Mouse (Mus musculus): Measurements from ENCODE around the gene Ncl. TPM values are rescaled to one million over a fixed set of nuclear protein-coding genes. Genes with fewer than 3 reads are reported as not detected.

The Ncl gene
- polyA plus RNA-seq, 2 experiments = 201 to 286 TPM

DNA sequence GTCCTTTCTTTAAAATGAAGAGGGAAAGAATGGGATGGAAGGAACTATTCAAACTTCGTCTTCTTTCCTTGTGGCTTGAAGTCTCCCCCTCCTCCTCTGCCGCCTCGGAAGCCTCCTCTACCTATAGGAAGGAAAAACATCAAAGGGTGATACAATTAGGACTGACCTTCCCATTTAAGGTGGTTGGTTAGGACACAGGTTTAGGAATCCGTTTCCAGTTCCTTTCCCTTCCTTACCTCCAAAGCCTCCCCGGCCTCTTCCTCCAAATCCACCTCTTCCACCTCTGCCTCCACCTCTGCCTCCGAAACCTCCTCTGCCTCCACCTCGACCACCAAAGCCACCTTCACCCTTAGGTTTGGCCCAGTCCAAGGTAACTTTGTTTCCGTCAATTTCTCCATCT is 8.6 kb downstream of the Ncl start:
- DNase-seq (ENCODE audit: low spot score) = no peak
- TF ChIP-seq POLR2A (IDR thresholded peaks at IDR 0.05; ENCODE audit: borderline replicate concordance, extremely low read depth, insufficient read depth, insufficient read length) = no peak

DNA sequence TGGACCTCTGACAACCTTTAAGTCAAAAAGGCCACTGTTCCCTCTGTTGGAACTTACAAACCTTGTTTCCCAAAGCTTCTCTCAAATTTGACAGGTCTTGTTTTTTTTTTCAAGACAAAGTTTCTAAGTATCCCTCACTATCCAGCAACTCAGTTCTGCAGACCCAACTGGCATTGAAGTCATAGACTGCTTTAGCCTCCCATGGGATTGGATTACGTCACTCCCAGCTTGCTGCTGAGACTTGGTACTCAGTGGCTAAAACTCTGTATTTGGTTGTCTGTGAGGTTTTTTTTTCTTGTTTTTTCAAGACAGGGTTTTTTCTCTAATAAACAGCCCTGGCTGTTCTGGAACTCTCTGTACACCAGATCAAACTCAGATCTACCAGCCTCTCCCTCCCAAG is 9.5 kb downstream of the Ncl start:
- H3K36me3 ChIP-seq (ENCODE audit: control insufficient read depth, insufficient read depth, low read length) = peaks cover 82% of the 10 kb centered on the region
- no peak overlapping the region for H3K4me2 ChIP-seq (replicated peaks; ENCODE audit: low read depth, low read length, severe bottlenecking)
- no peak for ATAC-seq (ENCODE audit: low FRiP score, low read depth)
- no peak overlapping the region for H3K4me3 ChIP-seq (replicated peaks; ENCODE audit: low read length)
- no peaks in the 10 kb centered on the region for H3K9me3 ChIP-seq (ENCODE audit: control insufficient read depth, low read length)
- 85% methylated on average over 1 of the region's 1 CpGs for WGBS
- DNase-seq (ENCODE audit: low spot score) = no peak
- H3K27ac ChIP-seq (replicated peaks; ENCODE audit: low read depth, low read length) = no peak overlapping the region
- no peaks in the 10 kb centered on the region for H3K27me3 ChIP-seq (ENCODE audit: control insufficient read depth, insufficient read depth, low read length)
- no peaks in the 10 kb centered on the region for H3K4me1 ChIP-seq (ENCODE audit: control insufficient read depth, insufficient read depth, low read length)
- TF ChIP-seq POLR2A (IDR thresholded peaks at IDR 0.05; ENCODE audit: borderline replicate concordance, extremely low read depth, insufficient read depth, insufficient read length) = no peak
- no peak overlapping the region for H3K9ac ChIP-seq (ENCODE audit: low read depth, low read length, severe bottlenecking)

More for the DNA sequence above, 8.6 kb downstream of the Ncl start:
- Histone ChIP-seq H3K4me1 (ENCODE audit: control insufficient read depth, insufficient read depth, low read length) (no peaks in the 10 kb centered on the region), H3K36me3 (ENCODE audit: control insufficient read depth, insufficient read depth, low read length) (peaks cover 90% of the 10 kb centered on the region), H3K4me3 (replicated peaks; ENCODE audit: low read length) (no peak overlapping the region), H3K9ac (ENCODE audit: low read depth, low read length, severe bottlenecking) (no peak overlapping the region), H3K9me3 (ENCODE audit: control insufficient read depth, low read length) (no peaks in the 10 kb centered on the region), H3K27ac (replicated peaks; ENCODE audit: low read depth, low read length) (no peak overlapping the region), H3K27me3 (ENCODE audit: control insufficient read depth, insufficient read depth, low read length) (no peaks in the 10 kb centered on the region), H3K4me2 (replicated peaks; ENCODE audit: low read depth, low read length, severe bottlenecking) (no peak overlapping the region)
- WGBS = 89% methylated on average over 8 of the region's 8 CpGs
- ATAC-seq (ENCODE audit: low FRiP score, low read depth) = no peak

DNA sequence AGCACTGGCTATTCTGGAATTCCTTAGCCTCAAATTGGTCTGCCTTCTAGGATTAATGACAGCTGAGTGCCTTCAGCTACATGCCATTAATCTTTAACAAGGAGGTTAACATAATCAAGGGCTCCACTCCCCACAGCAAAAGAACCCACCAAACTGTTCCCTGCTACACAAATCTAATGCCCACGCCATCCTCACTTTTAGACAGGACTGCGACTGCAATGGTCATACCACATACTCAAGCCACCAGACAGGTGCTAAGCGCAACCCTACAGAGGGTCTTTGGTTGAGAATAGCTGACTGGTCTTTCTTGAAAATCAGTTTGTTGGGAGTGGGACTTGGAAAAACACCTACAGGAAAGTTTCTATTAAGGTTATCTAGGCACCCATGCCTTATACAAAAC is 10.0 kb downstream of the Ncl start:
- no peaks in the 10 kb centered on the region for H3K27me3 ChIP-seq (ENCODE audit: control insufficient read depth, insufficient read depth, low read length)
- H3K9me3 ChIP-seq (ENCODE audit: control insufficient read depth, low read length) = no peaks in the 10 kb centered on the region
- no peak overlapping the region for H3K4me2 ChIP-seq (replicated peaks; ENCODE audit: low read depth, low read length, severe bottlenecking)
- WGBS = 93% methylated on average over 3 of the region's 3 CpGs
- H3K9ac ChIP-seq (ENCODE audit: low read depth, low read length, severe bottlenecking) = no peak overlapping the region
- no peak overlapping the region for H3K4me3 ChIP-seq (replicated peaks; ENCODE audit: low read length)
- no peak overlapping the region for H3K27ac ChIP-seq (replicated peaks; ENCODE audit: low read depth, low read length)
- no peak for TF ChIP-seq POLR2A (IDR thresholded peaks at IDR 0.05; ENCODE audit: borderline replicate concordance, extremely low read depth, insufficient read depth, insufficient read length)
- DNase-seq (ENCODE audit: low spot score) (no peak), ATAC-seq (ENCODE audit: low FRiP score, low read depth) (no peak)
- H3K36me3 ChIP-seq (ENCODE audit: control insufficient read depth, insufficient read depth, low read length) = peaks cover 77% of the 10 kb centered on the region
- no peaks in the 10 kb centered on the region for H3K4me1 ChIP-seq (ENCODE audit: control insufficient read depth, insufficient read depth, low read length)

DNA sequence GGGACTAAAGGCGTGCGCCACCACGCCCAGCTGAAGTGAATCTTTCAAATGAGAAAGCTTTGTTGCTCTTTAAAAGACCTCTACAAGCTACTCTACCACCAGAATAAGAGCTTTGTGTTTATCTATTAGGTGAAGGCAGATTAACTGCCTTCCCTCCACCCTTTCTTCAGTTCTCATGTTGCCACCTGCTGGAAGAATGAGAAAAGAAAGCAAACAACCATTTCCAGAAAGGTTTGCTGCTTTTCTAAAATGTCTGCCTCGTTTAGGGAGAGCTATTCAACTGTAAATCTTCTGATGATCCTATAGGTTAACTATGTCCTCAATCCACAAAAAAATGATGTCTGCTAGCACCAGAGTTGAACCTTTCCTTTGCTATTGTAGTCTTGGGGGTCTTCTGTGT is 10.4 kb downstream of the Ncl start:
- WGBS = 83% methylated on average over 4 of the region's 4 CpGs
- peaks cover 73% of the 10 kb centered on the region for H3K36me3 ChIP-seq (ENCODE audit: control insufficient read depth, insufficient read depth, low read length)
- H3K9me3 ChIP-seq (ENCODE audit: control insufficient read depth, low read length) = no peaks in the 10 kb centered on the region
- H3K9ac ChIP-seq (ENCODE audit: low read depth, low read length, severe bottlenecking) = no peak overlapping the region
- H3K27ac ChIP-seq (replicated peaks; ENCODE audit: low read depth, low read length) = no peak overlapping the region
- TF ChIP-seq POLR2A (IDR thresholded peaks at IDR 0.05; ENCODE audit: borderline replicate concordance, extremely low read depth, insufficient read depth, insufficient read length) = no peak
- no peak overlapping the region for H3K4me2 ChIP-seq (replicated peaks; ENCODE audit: low read depth, low read length, severe bottlenecking)
- H3K4me1 ChIP-seq (ENCODE audit: control insufficient read depth, insufficient read depth, low read length) = no peaks in the 10 kb centered on the region
- no peaks in the 10 kb centered on the region for H3K27me3 ChIP-seq (ENCODE audit: control insufficient read depth, insufficient read depth, low read length)
- no peak overlapping the region for H3K4me3 ChIP-seq (replicated peaks; ENCODE audit: low read length)
- DNase-seq (ENCODE audit: low spot score) (no peak), ATAC-seq (ENCODE audit: low FRiP score, low read depth) (no peak)

DNA sequence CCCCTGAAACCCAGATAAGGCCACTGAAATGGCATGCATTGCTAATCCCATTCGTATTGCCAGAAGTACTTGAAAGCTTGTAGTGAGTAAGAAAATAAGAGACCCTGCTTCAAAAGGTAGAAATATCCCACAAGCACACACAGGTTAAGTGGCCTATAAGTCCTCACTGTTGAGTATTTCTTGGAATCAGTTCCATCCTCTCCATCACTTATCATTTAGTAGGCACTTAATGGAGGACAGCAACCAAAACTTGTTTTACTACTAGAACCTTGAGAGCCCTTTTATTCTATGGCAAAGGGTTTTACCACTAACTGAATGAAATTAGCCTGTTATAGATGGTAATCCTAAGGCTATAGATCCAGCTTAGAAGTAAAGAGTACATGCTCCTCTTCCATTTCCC is 11.1 kb downstream of the Ncl start:
- ATAC-seq (ENCODE audit: low FRiP score, low read depth) = no peak

DNA sequence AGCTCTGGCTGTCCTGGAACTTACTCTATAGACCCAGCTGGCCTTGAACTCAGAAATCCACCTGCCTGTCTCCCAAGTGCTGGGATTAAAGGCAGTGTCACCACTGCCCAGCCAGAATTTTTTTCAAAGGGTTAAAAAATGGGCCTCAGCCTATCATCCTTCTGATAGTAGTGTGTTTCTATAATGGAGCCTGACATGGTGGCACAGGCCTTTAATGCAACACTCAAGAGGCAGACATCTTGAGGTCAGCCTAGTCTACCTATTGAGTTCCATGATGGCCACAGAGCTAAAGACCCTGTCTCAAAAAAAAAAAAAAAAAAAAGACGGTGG is 11.5 kb downstream of the Ncl start:
- Histone ChIP-seq H3K4me3 (replicated peaks; ENCODE audit: low read length) (no peak overlapping the region), H3K27me3 (ENCODE audit: control insufficient read depth, insufficient read depth, low read length) (no peaks in the 10 kb centered on the region), H3K36me3 (ENCODE audit: control insufficient read depth, insufficient read depth, low read length) (peaks cover 63% of the 10 kb centered on the region), H3K9me3 (ENCODE audit: control insufficient read depth, low read length) (no peaks in the 10 kb centered on the region), H3K9ac (ENCODE audit: low read depth, low read length, severe bottlenecking) (no peak overlapping the region), H3K27ac (replicated peaks; ENCODE audit: low read depth, low read length) (no peak overlapping the region), H3K4me2 (replicated peaks; ENCODE audit: low read depth, low read length, severe bottlenecking) (no peak overlapping the region), H3K4me1 (ENCODE audit: control insufficient read depth, insufficient read depth, low read length) (no peaks in the 10 kb centered on the region)
- 57% methylated on average over 1 of the region's 1 CpGs for WGBS
- DNase-seq (ENCODE audit: low spot score) (no peak), ATAC-seq (ENCODE audit: low FRiP score, low read depth) (no peak)
- no peak for TF ChIP-seq POLR2A (IDR thresholded peaks at IDR 0.05; ENCODE audit: borderline replicate concordance, extremely low read depth, insufficient read depth, insufficient read length)

More for the DNA sequence above, 11.1 kb downstream of the Ncl start:
- Histone ChIP-seq H3K27ac (replicated peaks; ENCODE audit: low read depth, low read length) (no peak overlapping the region), H3K9ac (ENCODE audit: low read depth, low read length, severe bottlenecking) (no peak overlapping the region), H3K4me1 (ENCODE audit: control insufficient read depth, insufficient read depth, low read length) (no peaks in the 10 kb centered on the region), H3K4me2 (replicated peaks; ENCODE audit: low read depth, low read length, severe bottlenecking) (no peak overlapping the region), H3K36me3 (ENCODE audit: control insufficient read depth, insufficient read depth, low read length) (peaks cover 66% of the 10 kb centered on the region), H3K9me3 (ENCODE audit: control insufficient read depth, low read length) (no peaks in the 10 kb centered on the region), H3K27me3 (ENCODE audit: control insufficient read depth, insufficient read depth, low read length) (no peaks in the 10 kb centered on the region), H3K4me3 (replicated peaks; ENCODE audit: low read length) (no peak overlapping the region)
- 71% methylated on average over 1 of the region's 1 CpGs for WGBS
- TF ChIP-seq POLR2A (IDR thresholded peaks at IDR 0.05; ENCODE audit: borderline replicate concordance, extremely low read depth, insufficient read depth, insufficient read length) = no peak
- no peak for DNase-seq (ENCODE audit: low spot score)

Data from limb, embryonic 14.5 days (tissue).